Mouse (Mus musculus): ENCODE data around the gene Sccpdh. TPM values are rescaled to one million over a fixed set of nuclear protein-coding genes. Genes with fewer than 3 reads are reported as not detected.

Gene Sccpdh
- total RNA-seq, 2 experiments from 2014 or later, result 57.7 to 57.8 TPM

DNA sequence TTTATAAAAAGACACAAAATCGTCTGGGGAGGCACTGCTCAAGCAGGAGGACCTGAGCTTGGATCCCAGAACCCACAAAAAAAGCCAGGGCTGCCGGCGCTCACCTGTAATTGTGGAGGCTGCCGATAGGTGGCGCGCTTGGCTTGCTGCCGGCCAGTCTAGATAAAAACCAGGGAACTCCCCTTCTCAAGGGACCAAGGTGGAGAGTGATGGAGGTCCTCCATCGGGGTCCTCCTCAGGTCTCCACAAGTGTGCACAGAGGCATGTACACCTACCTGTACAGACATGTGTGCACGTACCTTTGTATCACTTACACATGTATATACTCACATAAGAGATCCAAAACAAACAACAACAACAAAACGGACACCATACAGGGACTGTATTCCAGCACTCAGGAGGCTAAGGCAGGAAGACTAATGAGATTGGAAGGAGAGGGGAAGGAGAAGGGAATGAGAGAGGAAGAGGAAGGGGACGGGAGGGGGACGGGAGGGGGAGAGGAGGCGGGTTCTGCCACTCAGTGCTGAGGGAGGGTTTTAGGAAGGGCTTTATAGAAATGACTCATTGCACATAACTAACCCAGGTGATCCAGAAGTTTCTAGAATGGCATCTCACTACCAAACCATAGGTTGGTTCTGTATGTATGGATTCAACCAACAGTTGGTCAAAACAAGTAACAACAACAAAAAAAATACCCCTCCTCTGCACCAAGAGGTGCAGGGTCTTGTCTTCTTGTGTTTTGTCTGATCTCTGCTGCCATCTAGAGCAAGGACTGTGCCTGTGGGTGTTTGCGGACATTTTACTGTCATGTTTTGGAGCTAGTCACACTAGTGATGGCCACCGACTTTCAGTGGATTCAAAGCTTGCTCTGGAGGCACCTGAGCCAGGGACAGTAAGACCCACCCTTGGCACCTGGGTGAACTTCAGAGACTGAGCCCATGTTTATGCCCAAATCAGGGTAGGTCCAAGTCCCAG lies 66.8 kb downstream of the Sccpdh start:
- peak; percentile 64 to 69 for DNase-seq

DNA sequence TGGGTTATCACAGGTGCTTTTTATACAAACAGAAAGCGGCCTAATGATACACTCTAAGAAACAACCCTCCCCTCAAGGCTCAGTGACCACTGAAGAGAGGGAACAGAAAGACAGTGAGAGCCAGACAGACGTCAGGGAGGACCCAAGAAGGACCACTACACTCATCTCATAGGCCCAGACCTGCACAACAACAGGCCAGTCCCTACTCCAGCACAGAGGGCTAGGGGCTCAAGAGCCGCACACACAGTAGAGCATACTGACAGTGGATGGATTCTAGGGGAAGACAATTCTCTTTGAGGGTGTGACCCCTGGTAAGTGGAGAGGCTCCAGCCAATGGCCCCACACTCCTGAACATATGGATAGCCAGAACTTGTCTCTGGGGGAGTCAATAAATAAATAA lies 68.5 kb downstream of the Sccpdh start:
- DNase-seq, result no peak

Other genes with a start within 250 kb of the Sccpdh start
- gene Smyd3, start 150.2 kb upstream of the Sccpdh start, total RNA-seq (2021), result 10 to 100 TPM; 21.7 to 23.7 TPM
- gene Tfb2m, start 121.9 kb upstream of the Sccpdh start, total RNA-seq (2021), result 10 to 100 TPM; 27.0 to 27.4 TPM
- 10 to 100 TPM; 32.9 to 36.2 TPM for gene Cnst, start 121.8 kb upstream of the Sccpdh start, total RNA-seq (2021)
- gene Kif28, start 77.1 kb downstream of the Sccpdh start, total RNA-seq (2021), result under 1 TPM in 1 of 2 experiments, not detected in 1; 0.91 TPM
- not detected for gene Gm10518, start 135.2 kb downstream of the Sccpdh start, total RNA-seq (2021)
- 10 to 100 TPM; 39.9 to 55.1 TPM for gene Ahctf1, start 135.5 kb downstream of the Sccpdh start, total RNA-seq (2021)

Measured in layer of hippocampus, postnatal 36 days (tissue).